Mouse (Mus musculus) MEL (cell line): ENCODE measurements around the gene Gstp3. TPM values are rescaled to one million over a fixed set of nuclear protein-coding genes. Genes with fewer than 3 reads are reported as not detected.

ENCODE experiments used
- DNase-seq: peaks from one replicate; pipeline ENCODE4 v3.0.0; 2011; ENCODE audit warnings: low read depth, low spot score
- H3K27ac ChIP-seq: 2 replicates; pipeline ENCODE4 v1.5.1; 2012; ENCODE audit warnings: low read depth, mild to moderate bottlenecking, control low read depth, low read length, moderate library complexity; ENCODE audit not compliant: control insufficient read depth
- H3K27me3 ChIP-seq, 2 experiments: fragments of 150-350 bp in 1 of 2; sonication (generic) in 1 of 2; 2 replicates each; pipeline ENCODE4 v1.6.1; 2012; ENCODE audit warnings: low read length in 2 of 2, mild to moderate bottlenecking in 2 of 2, improper control_type of control experiment in 1 of 2, moderate library complexity in 1 of 2; ENCODE audit not compliant: insufficient read depth in 2 of 2, control insufficient read depth in 1 of 2
- H3K36me3 ChIP-seq, 2 experiments: 2 replicates each; pipeline ENCODE4 v1.6.1; 2012 to 2014; ENCODE audit warnings: low read length in 2 of 2, improper control_type of control experiment in 1 of 2, inconsistent platforms in 1 of 2, mild to moderate bottlenecking in 1 of 2; ENCODE audit not compliant: insufficient read depth in 2 of 2, control insufficient read depth in 1 of 2
- H3K4me1 ChIP-seq, 2 experiments: fragments of 150-350 bp in 1 of 2; sonication (generic) in 1 of 2; 2 replicates each; pipeline ENCODE4 v1.6.1; 2012; ENCODE audit warnings: low read length in 2 of 2, improper control_type of control experiment in 1 of 2, mild to moderate bottlenecking in 1 of 2; ENCODE audit not compliant: insufficient read depth in 2 of 2, control insufficient read depth in 1 of 2
- H3K4me3 ChIP-seq, 2 experiments: fragments of 150-350 bp in 1 of 2; sonication (generic) in 1 of 2; 2 replicates each; pipeline ENCODE4 v1.5.1; 2012; ENCODE audit warnings: low read depth in 2 of 2, low read length in 2 of 2, mild to moderate bottlenecking in 2 of 2, moderate library complexity in 2 of 2, control low read depth in 1 of 2, improper control_type of control experiment in 1 of 2; ENCODE audit not compliant: control insufficient read depth in 1 of 2, insufficient read depth in 1 of 2
- H3K79me2 ChIP-seq: 2 replicates; pipeline ENCODE4 v1.6.1; 2012; ENCODE audit warnings: mild to moderate bottlenecking, low read length, moderate library complexity; ENCODE audit not compliant: control insufficient read depth, poor library complexity, insufficient read depth
- H3K9ac ChIP-seq: 2 replicates; pipeline ENCODE4 v1.6.1; 2012; ENCODE audit warnings: low read depth, mild to moderate bottlenecking, control low read depth, low read length, moderate library complexity; ENCODE audit not compliant: control insufficient read depth, poor library complexity, severe bottlenecking
- H3K9me3 ChIP-seq: fragments of 150-350 bp; sonication (generic); replicated peaks from 2 replicates; pipeline ENCODE4 v1.6.1; 2012; ENCODE audit warnings: mild to moderate bottlenecking, low read length, improper control_type of control experiment, moderate library complexity; ENCODE audit not compliant: insufficient read depth
- BHLHE40 ChIP-seq: IDR thresholded peaks from 2 replicates; pipeline ENCODE4 v1.6.1; 2012; ENCODE audit warnings: low read depth, mild to moderate bottlenecking, inconsistent platforms, low read length, improper control_type of control experiment, borderline replicate concordance
- CHD2 ChIP-seq: IDR thresholded peaks from 2 replicates; pipeline ENCODE4 v1.6.1; 2011; ENCODE audit warnings: low read length, improper control_type of control experiment
- CTCF ChIP-seq, 3 experiments: IDR thresholded peaks in 2 of 3; conservative IDR thresholded peaks in 1 of 3; 2 replicates each; pipeline ENCODE4 v1.5.1; 2011 to 2012; ENCODE audit warnings: low read length in 3 of 3, low read depth in 2 of 3, mild to moderate bottlenecking in 2 of 3, improper control_type of control experiment in 1 of 3, inconsistent platforms in 1 of 3, mixed read lengths in 1 of 3, moderate library complexity in 1 of 3; ENCODE audit not compliant: control insufficient read depth in 1 of 3, insufficient read depth in 1 of 3, poor library complexity in 1 of 3, severe bottlenecking in 1 of 3
- ETS1 ChIP-seq: IDR thresholded peaks from 2 replicates; pipeline ENCODE4 v1.6.1; 2012; ENCODE audit warnings: low read depth, mild to moderate bottlenecking, inconsistent platforms, low read length, improper control_type of control experiment, moderate library complexity
- GABPA ChIP-seq: IDR thresholded peaks from 2 replicates; pipeline ENCODE4 v1.6.1; 2012; ENCODE audit warnings: low read depth, mild to moderate bottlenecking, inconsistent platforms, low read length, improper control_type of control experiment, moderate library complexity
- GATA1 ChIP-seq: IDR thresholded peaks from 2 replicates; pipeline ENCODE4 v1.6.1; 2011; ENCODE audit warnings: low read depth, low read length, improper control_type of control experiment
- JUND ChIP-seq: IDR thresholded peaks from 2 replicates; pipeline ENCODE4 v1.6.1; 2011; ENCODE audit warnings: low read depth, mild to moderate bottlenecking, improper control_type of control experiment, low read length
- KAT2A ChIP-seq: conservative IDR thresholded peaks from 2 replicates; pipeline ENCODE4 v1.6.1; 2012; ENCODE audit warnings: low read depth, low read length, improper control_type of control experiment, inconsistent platforms
- MAFK ChIP-seq: IDR thresholded peaks from 2 replicates; pipeline ENCODE4 v1.6.1; 2011; ENCODE audit warnings: low read depth, mild to moderate bottlenecking, low read length, improper control_type of control experiment, borderline replicate concordance
- MEF2A ChIP-seq: IDR thresholded peaks from 2 replicates; pipeline ENCODE4 v1.6.1; 2014; ENCODE audit warnings: low read depth, mild to moderate bottlenecking, inconsistent platforms, low read length, improper control_type of control experiment; ENCODE audit not compliant: poor library complexity, insufficient replicate concordance, severe bottlenecking; ENCODE audit errors: extremely low read depth
- MYC ChIP-seq: IDR thresholded peaks from 2 replicates; pipeline ENCODE4 v1.6.1; 2011; ENCODE audit warnings: low read depth, mild to moderate bottlenecking, low read length, improper control_type of control experiment, moderate library complexity
- POLR2A ChIP-seq, 2 experiments: IDR thresholded peaks; 2 replicates each; pipeline ENCODE4 v1.6.1; 2011 to 2012; ENCODE audit warnings: low read length in 2 of 2, mild to moderate bottlenecking in 2 of 2, control low read depth in 1 of 2, improper control_type of control experiment in 1 of 2, low read depth in 1 of 2, moderate library complexity in 1 of 2; ENCODE audit not compliant: control insufficient read depth in 1 of 2, insufficient read depth in 1 of 2, poor library complexity in 1 of 2
- POLR2AphosphoS5 ChIP-seq: IDR thresholded peaks from 2 replicates; pipeline ENCODE4 v1.6.1; 2012; ENCODE audit warnings: low read depth, borderline replicate concordance, mild to moderate bottlenecking, inconsistent platforms, low read length, moderate library complexity, mixed read lengths
- RAD21 ChIP-seq: IDR thresholded peaks from 2 replicates; pipeline ENCODE4 v1.6.1; 2011; ENCODE audit warnings: mild to moderate bottlenecking, low read depth, low read length, improper control_type of control experiment
- SIN3A ChIP-seq: IDR thresholded peaks from 2 replicates; pipeline ENCODE4 v1.6.1; 2012; ENCODE audit warnings: low read length, improper control_type of control experiment, inconsistent platforms
- SMC3 ChIP-seq: IDR thresholded peaks from 2 replicates; pipeline ENCODE4 v1.6.1; 2011; ENCODE audit warnings: low read depth, low read length, improper control_type of control experiment
- TAL1 ChIP-seq: IDR thresholded peaks from 2 replicates; pipeline ENCODE4 v1.6.1; 2012; ENCODE audit warnings: mild to moderate bottlenecking, inconsistent platforms, low read length, moderate library complexity, mixed read lengths
- ZC3H11A ChIP-seq: IDR thresholded peaks from 2 replicates; pipeline ENCODE4 v1.6.1; 2012; ENCODE audit warnings: low read depth, mild to moderate bottlenecking, inconsistent platforms, low read length, improper control_type of control experiment
- ZMIZ1 ChIP-seq: IDR thresholded peaks from 2 replicates; pipeline ENCODE4 v1.6.1; 2012; ENCODE audit warnings: low read depth, mild to moderate bottlenecking, inconsistent platforms, low read length, improper control_type of control experiment, moderate library complexity
- ZNF384 ChIP-seq: IDR thresholded peaks from 2 replicates; pipeline ENCODE4 v1.6.1; 2012; ENCODE audit warnings: low read depth, mild to moderate bottlenecking, inconsistent platforms, low read length, improper control_type of control experiment
- polyA plus RNA-seq, 2 experiments: library from polyadenylated mRNA; stranded (reverse) in 1 of 2; unstranded in 1 of 2; fragments of >175 nt in 1 of 2; fragments of >200 nt in 1 of 2; gene quantifications; 2 replicates each; pipeline versions ENCODE4 v1.2.1 to v1.2.4; 2012; ENCODE audit warnings: low replicate concordance in 2 of 2, low read depth in 1 of 2; ENCODE audit not compliant: insufficient read length in 2 of 2, insufficient read depth in 1 of 2, missing spikeins in 1 of 2
- total RNA-seq: library from RNA; depleted of rRNA; stranded (reverse); fragments of 300-350 nt; gene quantifications from 2 replicates; pipeline ENCODE4 v1.2.3, GENCODE M21; 2012

Gstp3 gene
- total and polyA plus RNA-seq, 3 experiments, result 0.84 TPM; not detected in 2

DNA sequence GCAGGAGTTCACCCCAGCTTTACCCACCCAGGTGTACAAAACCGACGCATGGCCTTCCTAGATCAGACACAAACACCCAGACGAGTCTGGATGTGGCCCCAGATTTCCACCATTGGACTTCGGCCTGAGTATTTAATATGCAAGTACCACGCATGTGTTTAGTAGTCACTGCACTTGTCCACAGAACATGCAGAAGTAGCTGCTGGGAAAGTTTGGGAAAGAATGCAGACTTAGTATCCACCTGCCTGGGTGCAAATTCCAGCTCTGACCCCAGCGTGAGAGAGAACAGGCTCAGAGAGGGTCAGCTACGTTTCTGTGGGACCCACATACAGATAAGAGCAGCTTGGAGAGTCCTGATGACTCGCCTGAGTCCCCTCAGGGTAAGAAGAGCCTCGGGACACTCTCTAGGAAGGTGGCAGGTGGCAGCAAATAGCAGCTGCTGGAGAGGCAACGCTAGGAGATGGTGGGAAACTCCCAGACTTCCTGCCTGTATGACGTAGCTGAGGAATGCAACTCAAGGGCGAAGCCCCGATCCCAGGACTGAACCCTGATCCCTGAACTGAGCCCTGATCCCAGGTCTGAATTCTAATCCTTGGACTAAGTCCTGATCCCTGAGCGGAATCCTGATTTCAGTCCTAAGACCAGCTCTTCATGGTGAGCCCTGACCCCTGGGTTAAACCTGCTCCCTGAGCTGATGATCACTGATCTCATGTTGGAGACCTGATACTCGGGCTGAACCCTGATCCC lies 3.2 kb downstream of the Gstp3 start:
- Histone ChIP-seq H3K27me3 (peaks cover 0 to 3% of the 10 kb centered on the region in 2 experiments; a peak in 1 of 4 replicates), H3K27ac (no peak overlapping the region), H3K36me3 (peaks cover 0 to 2% of the 10 kb centered on the region in 2 experiments; a peak in 2 of 4 replicates), H3K9me3 (no peaks in the 10 kb centered on the region), H3K4me3 (no peak overlapping the region), H3K4me1 (peaks cover 0 to 10% of the 10 kb centered on the region in 2 experiments; a peak in 2 of 4 replicates), H3K79me2 (no peaks in the 10 kb centered on the region), H3K9ac (no peak overlapping the region)
- DNase-seq, result no peak
- TF ChIP-seq MAFK (no peak), BHLHE40 (no peak), JUND (no peak), POLR2AphosphoS5 (no peak), GATA1 (no peak)

DNA sequence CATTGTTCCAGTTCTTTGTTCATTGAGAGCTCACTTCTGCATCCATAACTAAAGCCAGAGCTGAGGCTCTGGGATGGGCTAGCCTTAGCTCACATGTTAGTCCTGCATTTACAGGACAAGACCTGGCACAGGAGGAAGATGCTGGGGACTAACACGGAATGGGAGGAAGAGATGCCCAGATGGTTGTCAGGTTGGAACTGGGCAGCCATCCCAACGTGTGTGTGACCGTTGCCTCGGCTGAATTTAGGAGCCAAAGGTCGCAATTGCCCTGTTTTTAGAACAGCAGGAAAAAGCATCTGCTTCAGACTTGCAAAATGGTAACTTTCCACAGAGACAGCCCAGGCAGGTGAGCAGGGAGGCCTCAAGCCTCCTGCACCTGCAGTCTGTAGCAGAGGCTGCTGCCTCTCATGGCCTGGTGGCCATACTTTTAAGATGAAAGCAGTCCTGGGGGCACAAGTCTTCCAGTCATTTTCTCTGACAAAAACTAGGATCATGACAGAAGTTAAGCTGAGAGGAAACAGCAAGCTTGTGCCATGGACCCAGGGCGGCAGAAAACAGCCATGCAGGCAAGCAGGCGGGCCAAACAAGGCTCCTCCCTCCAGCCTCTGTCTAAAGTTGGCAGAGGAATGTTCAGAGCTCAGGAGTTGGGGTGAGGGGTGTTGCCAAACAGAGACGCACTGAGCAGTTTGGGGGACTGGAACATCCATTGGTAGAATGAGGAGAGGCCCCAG lies 4.0 kb downstream of the Gstp3 start:
- Histone ChIP-seq H3K79me2 (no peaks in the 10 kb centered on the region), H3K9ac (no peak overlapping the region), H3K27ac (no peak overlapping the region), H3K36me3 (peaks cover 0 to 2% of the 10 kb centered on the region in 2 experiments; a peak in 2 of 4 replicates), H3K27me3 (peaks cover 0 to 3% of the 10 kb centered on the region in 2 experiments; a peak in 1 of 4 replicates), H3K4me1 (peaks cover 0 to 10% of the 10 kb centered on the region in 2 experiments; a peak in 2 of 4 replicates), H3K9me3 (no peaks in the 10 kb centered on the region), H3K4me3 (no peak overlapping the region)
- no peak for DNase-seq
- no peak for TF ChIP-seq SMC3
- TF ChIP-seq POLR2A (IDR thresholded peaks at IDR 0.05; ENCODE audit: control insufficient read depth in 1 of 2, insufficient read depth in 1 of 2, low read depth in 1 of 2, low read length in 2 of 2, poor library complexity in 1 of 2), result no peak
- TF ChIP-seq ETS1, result no peak
- no peak for TF ChIP-seq MAFK
- TF ChIP-seq SIN3A, result no peak
- no peak for TF ChIP-seq GABPA
- TF ChIP-seq RAD21, result no peak
- TF ChIP-seq MYC, result no peak
- TF ChIP-seq BHLHE40, result no peak
- TF ChIP-seq ZC3H11A, result no peak
- TF ChIP-seq ZNF384, result no peak
- no peak for TF ChIP-seq TAL1
- no peak for TF ChIP-seq KAT2A
- no peak for TF ChIP-seq MEF2A
- TF ChIP-seq ZMIZ1, result no peak
- no peak for TF ChIP-seq CHD2
- no peak for TF ChIP-seq CTCF (IDR thresholded peaks at IDR 0.05 in 2 of 3, conservative IDR thresholded peaks at IDR 0.05 in 1 of 3; ENCODE audit: control insufficient read depth in 1 of 3, insufficient read depth in 1 of 3, low read depth in 2 of 3, low read length in 3 of 3, poor library complexity in 1 of 3, severe bottlenecking in 1 of 3)
- no peak for TF ChIP-seq JUND
